Mouse (Mus musculus) embryonic facial prominence, embryonic 10.5 days (tissue): ENCODE measurements around the gene Ildr2. TPM values are rescaled to one million over a fixed set of nuclear protein-coding genes. Genes with fewer than 3 reads are reported as not detected.

ENCODE experiments used
- DNase-seq: peaks from one replicate; pipeline ENCODE4 v3.0.0-alpha.2; 2017; ENCODE audit warnings: low spot score
- H3K27ac ChIP-seq: fragments of 300-500 bp; sonication (generic); replicated peaks from 2 replicates; pipeline ENCODE4 v1.5.1; 2016; ENCODE audit warnings: mild to moderate bottlenecking
- H3K27me3 ChIP-seq: fragments of 300-500 bp; sonication (generic); replicated peaks from 2 replicates; pipeline ENCODE4 v1.6.1; 2016; ENCODE audit warnings: low read depth, mild to moderate bottlenecking; ENCODE audit not compliant: poor library complexity, severe bottlenecking
- H3K36me3 ChIP-seq: fragments of 300-500 bp; sonication (generic); replicated peaks from 2 replicates; pipeline ENCODE4 v1.6.1; 2016; ENCODE audit warnings: mild to moderate bottlenecking, moderate library complexity
- H3K4me1 ChIP-seq: fragments of 300-500 bp; sonication (generic); 2 replicates; pipeline ENCODE4 v1.6.1; 2016
- H3K4me3 ChIP-seq: fragments of 300-500 bp; sonication (generic); 2 replicates; pipeline ENCODE4 v1.5.1; 2016; ENCODE audit warnings: mild to moderate bottlenecking, moderate library complexity
- H3K9me3 ChIP-seq: fragments of 300-500 bp; sonication (generic); 2 replicates; pipeline ENCODE4 v1.6.1; 2016; ENCODE audit warnings: mild to moderate bottlenecking
- WGBS: fragments of 180-500 bp; shearing (Covaris S2); methylation state at CpG from one replicate; pipeline ENCODE4 v1.1.7; 2016; 5-methylcytosine and 5-hydroxymethylcytosine counted together
- polyA plus RNA-seq: library from polyadenylated mRNA; unstranded; fragments of >200 nt; fragmentation: Nextera tagmentation; extraction: Ambion mirVana; gene quantifications from 2 replicates; pipeline ENCODE4 v1.2.1, GENCODE M21; 2016

Gene Ildr2
- polyA plus RNA-seq, 1 experiment from 2014 or later = 1.8 TPM

- peaks cover 27% of the 10 kb centered on the region for H3K36me3 ChIP-seq
Measured at GRCm38 (mm10) chr1:166266001-166266705, 12.2 kb downstream of the Ildr2 start.

GRCm38 (mm10) chr1:166266918-166267317 lies 13.0 kb downstream of the Ildr2 start:
- Histone ChIP-seq H3K9me3 (no peaks in the 10 kb centered on the region), H3K4me3 (no peak overlapping the region), H3K27ac (no peak overlapping the region), H3K4me1 (0 out of 2 replicates have a peak, but pooled peaks cover 2% of the 10 kb centered on the region), H3K36me3 (peaks cover 23% of the 10 kb centered on the region), H3K27me3 (no peaks in the 10 kb centered on the region)
- DNase-seq = no peak
- WGBS = 96% methylated on average over 9 of the region's 9 CpGs

More at GRCm38 (mm10) chr1:166266001-166266705, 12.2 kb downstream of the Ildr2 start:
- Histone ChIP-seq H3K27me3 (no peaks in the 10 kb centered on the region), H3K4me3 (no peak overlapping the region), H3K4me1 (no peaks in the 10 kb centered on the region), H3K27ac (no peak overlapping the region), H3K9me3 (no peaks in the 10 kb centered on the region)
- DNase-seq = no peak
- WGBS = 85% methylated on average over 7 of the region's 7 CpGs

GRCm38 (mm10) chr1:166268218-166268617 lies 14.3 kb downstream of the Ildr2 start:
- Histone ChIP-seq H3K9me3 (no peaks in the 10 kb centered on the region), H3K27ac (no peak overlapping the region), H3K27me3 (no peaks in the 10 kb centered on the region), H3K36me3 (peaks cover 27% of the 10 kb centered on the region), H3K4me3 (no peak overlapping the region), H3K4me1 (0 out of 2 replicates have a peak, but pooled peaks cover 5% of the 10 kb centered on the region)
- DNase-seq = no peak
- WGBS = 87% methylated on average over 5 of the region's 5 CpGs

- Histone ChIP-seq H3K4me3 (no peak overlapping the region), H3K4me1 (peaks cover 62% of the 10 kb centered on the region), H3K27me3 (no peaks in the 10 kb centered on the region), H3K9me3 (no peaks in the 10 kb centered on the region), H3K27ac (peak overlapping the region; percentile 77), H3K36me3 (no peaks in the 10 kb centered on the region)
- DNase-seq = no peak
- 41% methylated on average over 2 of the region's 2 CpGs for WGBS
Measured at GRCm38 (mm10) chr1:166278786-166279185, 24.8 kb downstream of the Ildr2 start.

- Histone ChIP-seq H3K27ac (peak overlapping the region; percentile 77), H3K4me3 (no peak overlapping the region), H3K27me3 (no peaks in the 10 kb centered on the region), H3K4me1 (peaks cover 71% of the 10 kb centered on the region), H3K36me3 (no peaks in the 10 kb centered on the region), H3K9me3 (no peaks in the 10 kb centered on the region)
- 32% methylated on average over 9 of the region's 9 CpGs for WGBS
- peak; percentile 48 for DNase-seq
Measured at GRCm38 (mm10) chr1:166279580-166280206, 25.8 kb downstream of the Ildr2 start.

- H3K4me3 ChIP-seq = no peak overlapping the region
- no peaks in the 10 kb centered on the region for H3K36me3 ChIP-seq
- H3K27me3 ChIP-seq = no peaks in the 10 kb centered on the region
- peak overlapping the region; percentile 77 for H3K27ac ChIP-seq
- H3K4me1 ChIP-seq = peaks cover 71% of the 10 kb centered on the region
- 7% methylated on average over 1 of the region's 1 CpGs for WGBS
- peak; percentile 64 for DNase-seq
- H3K9me3 ChIP-seq = no peaks in the 10 kb centered on the region
Measured at GRCm38 (mm10) chr1:166280566-166280965, 26.6 kb downstream of the Ildr2 start.

- H3K36me3 ChIP-seq = no peaks in the 10 kb centered on the region
- H3K4me3 ChIP-seq = no peak overlapping the region
- peak overlapping the region; percentile 77 for H3K27ac ChIP-seq
- peaks cover 75% of the 10 kb centered on the region for H3K4me1 ChIP-seq
- no peaks in the 10 kb centered on the region for H3K9me3 ChIP-seq
- H3K27me3 ChIP-seq = no peaks in the 10 kb centered on the region
- WGBS = 17% methylated on average over 1 of the region's 1 CpGs
- DNase-seq = no peak
Measured at GRCm38 (mm10) chr1:166281287-166281686, 27.3 kb downstream of the Ildr2 start.

GRCm38 (mm10) chr1:166281836-166282235 lies 27.9 kb downstream of the Ildr2 start:
- Histone ChIP-seq H3K9me3 (no peaks in the 10 kb centered on the region), H3K27ac (peak overlapping the region; percentile 77), H3K4me1 (peaks cover 79% of the 10 kb centered on the region), H3K36me3 (no peaks in the 10 kb centered on the region), H3K27me3 (no peaks in the 10 kb centered on the region), H3K4me3 (no peak overlapping the region)
- DNase-seq = no peak
- whole genome bisulfite sequencing = 51% methylated on average over 3 of the region's 3 CpGs

GRCm38 (mm10) chr1:166282597-166283210 lies 28.8 kb downstream of the Ildr2 start:
- Histone ChIP-seq H3K27me3 (no peaks in the 10 kb centered on the region), H3K27ac (peak overlapping the region; percentile 77), H3K9me3 (no peaks in the 10 kb centered on the region), H3K36me3 (no peaks in the 10 kb centered on the region), H3K4me1 (peaks cover 81% of the 10 kb centered on the region), H3K4me3 (peak overlapping the region; percentile 48)
- 2% methylated on average over 22 of the region's 22 CpGs for WGBS
- DNase-seq = peak; percentile 95

GRCm38 (mm10) chr1:166283451-166283850 lies 29.5 kb downstream of the Ildr2 start:
- DNase-seq = no peak
- peaks cover 76% of the 10 kb centered on the region for H3K4me1 ChIP-seq
- no peak overlapping the region for H3K4me3 ChIP-seq
- peak overlapping the region; percentile 77 for H3K27ac ChIP-seq
- H3K9me3 ChIP-seq = no peaks in the 10 kb centered on the region
- H3K27me3 ChIP-seq = no peaks in the 10 kb centered on the region
- H3K36me3 ChIP-seq = no peaks in the 10 kb centered on the region
- 82% methylated on average over 6 of the region's 6 CpGs for WGBS

GRCm38 (mm10) chr1:166284390-166284789 lies 30.5 kb downstream of the Ildr2 start:
- Histone ChIP-seq H3K4me3 (no peak overlapping the region), H3K9me3 (no peaks in the 10 kb centered on the region), H3K36me3 (no peaks in the 10 kb centered on the region), H3K27ac (peak overlapping the region; percentile 67), H3K4me1 (peaks cover 66% of the 10 kb centered on the region), H3K27me3 (no peaks in the 10 kb centered on the region)
- 79% methylated on average over 8 of the region's 8 CpGs for WGBS
- DNase-seq = no peak

GRCm38 (mm10) chr1:166286231-166286630 lies 32.3 kb downstream of the Ildr2 start:
- H3K27ac ChIP-seq = no peak overlapping the region
- DNase-seq = no peak
- no peaks in the 10 kb centered on the region for H3K9me3 ChIP-seq
- no peaks in the 10 kb centered on the region for H3K36me3 ChIP-seq
- H3K27me3 ChIP-seq = no peaks in the 10 kb centered on the region
- H3K4me3 ChIP-seq = no peak overlapping the region
- 82% methylated on average over 9 of the region's 9 CpGs for WGBS
- H3K4me1 ChIP-seq = peaks cover 48% of the 10 kb centered on the region
